In genomic region chr11:77791752-77792565, GRCm38 (mm10) we compare ENCODE assay signal across 8 mouse cellular contexts. TPM values are rescaled to one million over a fixed set of nuclear protein-coding genes. Genes with fewer than 3 reads are reported as not detected.
DNase-seq lines count a peak whose midpoint lies in the region; ATAC-seq and TF ChIP-seq lines count a peak whose summit lies in the region.

No protein-coding gene starts in this region.

- H3K4me2 ChIP-seq in forebrain, embryonic 12.5 days: peak overlapping the region; percentile 13; the same call in 1 of the 2 replicates
- no peak overlapping the region for H3K4me2 ChIP-seq in intestine, embryonic 15.5 days (replicated peaks)
- H3K4me2 ChIP-seq in liver, embryonic 16.5 days (ENCODE audit: low read depth, low read length): peak overlapping the region; percentile 25; the same call in 1 of the 2 replicates

- H3K27me3 ChIP-seq in forebrain, embryonic 12.5 days: no peaks in the 10 kb centered on the region
- H3K27me3 ChIP-seq in intestine, embryonic 15.5 days (replicated peaks): no peaks in the 10 kb centered on the region
- no peaks in the 10 kb centered on the region for H3K27me3 ChIP-seq in liver, embryonic 16.5 days (ENCODE audit: control insufficient read depth, insufficient read depth, low read depth, low read length)

- in situ Hi-C loops in ES-E14 (cut with MboI; ENCODE audit: low sequenced_read_pairs in 2 of 2, unreplicated experiment in 2 of 2): loop anchor here in 1 of 2 experiments (10.0 kb wide), 1 partner anchor 57 kb away; no protein-coding TSS in a partner anchor

- H3K27ac ChIP-seq in ES-E14 (ENCODE audit: insufficient read depth, low read depth, low read length, poor library complexity, severe bottlenecking): no peak overlapping the region
- H3K27ac ChIP-seq in forebrain, embryonic 12.5 days: peak overlapping the region; percentile 83
- H3K27ac ChIP-seq in intestine, embryonic 15.5 days: peak overlapping the region; percentile 72
- H3K27ac ChIP-seq in liver, embryonic 16.5 days (ENCODE audit: low read length): peak overlapping the region; percentile 27; the same call in 1 of the 2 replicates

- no peaks in the 10 kb centered on the region for H3K36me3 ChIP-seq in ES-E14 (ENCODE audit: control insufficient read depth, insufficient read depth, low read length, poor library complexity, severe bottlenecking)
- H3K36me3 ChIP-seq in forebrain, embryonic 12.5 days (replicated peaks): no peaks in the 10 kb centered on the region
- no peaks in the 10 kb centered on the region for H3K36me3 ChIP-seq in intestine, embryonic 15.5 days
- peaks cover 2% of the 10 kb centered on the region; the same call in 1 of the 2 replicates for H3K36me3 ChIP-seq in liver, embryonic 16.5 days (ENCODE audit: control insufficient read depth, insufficient read depth)

- peaks cover 8 to 24% of the 10 kb centered on the region in 2 experiments; a peak in 3 of 4 replicates for H3K4me1 ChIP-seq in ES-E14 (ENCODE audit: control insufficient read depth in 2 of 2, insufficient read depth in 2 of 2, low read length in 2 of 2, poor library complexity in 1 of 2)
- H3K4me1 ChIP-seq in forebrain, embryonic 12.5 days: peaks cover 37% of the 10 kb centered on the region
- peaks cover 24% of the 10 kb centered on the region for H3K4me1 ChIP-seq in intestine, embryonic 15.5 days (replicated peaks)
- H3K4me1 ChIP-seq in liver, embryonic 16.5 days (ENCODE audit: control insufficient read depth, low read depth, low read length): peaks cover 49% of the 10 kb centered on the region

- no peak for ATAC-seq in forebrain, embryonic 12.5 days (ENCODE audit: low FRiP score)
- ATAC-seq in intestine, embryonic 15.5 days: no peak
- ATAC-seq in liver, embryonic 16.5 days (ENCODE audit: low read depth): peak; percentile 56

- peak overlapping the region; percentile 16; the same call in 1 of the 2 replicates for H3K9ac ChIP-seq in ES-E14 (ENCODE audit: insufficient read depth, low read depth, low read length, poor library complexity, severe bottlenecking)
- H3K9ac ChIP-seq in forebrain, embryonic 12.5 days: peak overlapping the region; percentile 33
- no peak overlapping the region for H3K9ac ChIP-seq in intestine, embryonic 15.5 days
- H3K9ac ChIP-seq in liver, embryonic 16.5 days (ENCODE audit: low read depth, low read length): peak overlapping the region; percentile 50

- H3K4me3 ChIP-seq in ES-E14 (ENCODE audit: insufficient read depth in 1 of 2, low read depth in 1 of 2, low read length in 2 of 2, poor library complexity in 1 of 2, severe bottlenecking in 1 of 2): 0 out of 4 replicates have a peak overlapping the region, but pooled peaks of 1 of the 2 experiments have one; percentile 14
- no peak overlapping the region for H3K4me3 ChIP-seq in forebrain, embryonic 12.5 days (replicated peaks)
- H3K4me3 ChIP-seq in intestine, embryonic 15.5 days (replicated peaks): no peak overlapping the region
- no peak overlapping the region for H3K4me3 ChIP-seq in liver, embryonic 16.5 days (ENCODE audit: low read depth, low read length)

- DNase-seq in adrenal gland, adult (ENCODE audit: inconsistent age in 2 of 2, low spot score in 1 of 2): peak; percentile 79 to 89
- no peak for DNase-seq in adrenal gland, postnatal 4 days (ENCODE audit: low spot score in 2 of 2)
- DNase-seq in ES-E14 (ENCODE audit: low read depth, low spot score): no peak
- peak; percentile 73 for DNase-seq in spleen, postnatal 36 days (ENCODE audit: low spot score in 2 of 2)
- no peak for DNase-seq in yolk sac, embryonic 10.5 days (ENCODE audit: low spot score)

- no peaks in the 10 kb centered on the region for H3K9me3 ChIP-seq in ES-E14 (ENCODE audit: control insufficient read depth, insufficient read depth, low read depth, low read length)
- H3K9me3 ChIP-seq in forebrain, embryonic 12.5 days: no peaks in the 10 kb centered on the region
- H3K9me3 ChIP-seq in intestine, embryonic 15.5 days: no peaks in the 10 kb centered on the region
- no peaks in the 10 kb centered on the region for H3K9me3 ChIP-seq in liver, embryonic 16.5 days (replicated peaks; ENCODE audit: control insufficient read depth, low read length)

- 49% methylated on average over 12 of the region's 12 CpGs for WGBS in forebrain, embryonic 12.5 days
- 54% methylated on average over 12 of the region's 12 CpGs for WGBS in intestine, embryonic 15.5 days
- WGBS in liver, embryonic 16.5 days (ENCODE audit: insufficient replicate concordance): 19% methylated on average over 12 of the region's 12 CpGs

TF ChIP-seq in ES-E14, 5 proteins besides CTCF, POLR2A, EP300 and RAD21:
- no peak for TF ChIP-seq CHD2 (IDR thresholded peaks at IDR 0.05; ENCODE audit: low read depth, low read length)
- TF ChIP-seq ZNF384 (IDR thresholded peaks at IDR 0.05; ENCODE audit: low read depth, low read length): no peak
- TF ChIP-seq MAFK (IDR thresholded peaks at IDR 0.05; ENCODE audit: insufficient read depth, low read depth, low read length): no peak
- TF ChIP-seq ZC3H11A (IDR thresholded peaks at IDR 0.05; ENCODE audit: borderline replicate concordance, low read depth, low read length): no peak
- no peak for TF ChIP-seq HCFC1 (IDR thresholded peaks at IDR 0.05; ENCODE audit: borderline replicate concordance, insufficient read depth, low read length)

RNA-seq across cellular contexts. Expression of gene Gm10277, which starts 4.4 kb away (rescaled TPM):
- not detected for total RNA-seq in adrenal gland, postnatal 4 days (2021)
- 0.18 and 0.32 TPM in 2 replicates for total RNA-seq in ES-E14 (2012; rRNA removed)
- polyA plus RNA-seq in forebrain, embryonic 12.5 days (2016; fragmentation: Nextera tagmentation; extraction: Ambion mirVana): 2.1 and 2.9 TPM in 2 replicates
- 0.93 and 1.5 TPM in 2 replicates for polyA plus RNA-seq in intestine, embryonic 15.5 days (2015; fragmentation: Nextera tagmentation; extraction: Ambion mirVana)
- polyA plus RNA-seq in liver, embryonic 16.5 days (2015; fragmentation: Nextera tagmentation; extraction: Ambion mirVana): 0.51 and 0.81 TPM in 2 replicates

RNA-seq across cellular contexts. Expression of gene Myo18a, which starts 28.9 kb away (rescaled TPM):
- total RNA-seq in adrenal gland, postnatal 4 days (2021): 10 to 100 TPM; 90.0 to 90.8 TPM
- total RNA-seq in ES-E14 (2012; rRNA removed): 33.3 and 46.5 TPM in 2 replicates
- polyA plus RNA-seq in forebrain, embryonic 12.5 days (2016; fragmentation: Nextera tagmentation; extraction: Ambion mirVana): 49.4 and 56.7 TPM in 2 replicates
- polyA plus RNA-seq in intestine, embryonic 15.5 days (2015; fragmentation: Nextera tagmentation; extraction: Ambion mirVana): 27.7 and 32.1 TPM in 2 replicates
- polyA plus RNA-seq in liver, embryonic 16.5 days (2015; fragmentation: Nextera tagmentation; extraction: Ambion mirVana): 15.4 and 16.0 TPM in 2 replicates

Comparison
In these comparisons a context has a peak if more than half of its experiments do, and no peak if none do; other contexts are left out.
1. DNase-seq: peak in adrenal gland, adult (2 of 2) and spleen, postnatal 36 days (2 of 2); none in adrenal gland, postnatal 4 days (0 of 2), ES-E14 (single experiment) and yolk sac, embryonic 10.5 days (single experiment).